Mouse (Mus musculus) neural tube, embryonic 12.5 days (tissue): ENCODE measurements around the gene Rsrc1. TPM values are rescaled to one million over a fixed set of nuclear protein-coding genes. Genes with fewer than 3 reads are reported as not detected.

Experiments used
- ATAC-seq: fragments of 200-750 bp; cut with Nextera tagmentation; 2 replicates; pipeline ENCODE4 v1.8.0; 2017; ENCODE audit warnings: low read depth, mild to moderate bottlenecking, moderate TSS enrichment, moderate library complexity; ENCODE audit not compliant: low FRiP score
- H3K27ac ChIP-seq: fragments of 300-500 bp; sonication (generic); 2 replicates; pipeline ENCODE4 v1.5.1; 2016
- H3K27me3 ChIP-seq: fragments of 300-500 bp; sonication (generic); replicated peaks from 2 replicates; pipeline ENCODE4 v1.6.1; 2016; ENCODE audit warnings: mild to moderate bottlenecking
- H3K36me3 ChIP-seq: fragments of 300-500 bp; sonication (generic); 2 replicates; pipeline ENCODE4 v1.6.1; 2016; ENCODE audit warnings: mild to moderate bottlenecking
- H3K4me1 ChIP-seq: fragments of 300-500 bp; sonication (generic); 2 replicates; pipeline ENCODE4 v1.6.1; 2016
- H3K4me2 ChIP-seq: fragments of 300-500 bp; sonication (generic); replicated peaks from 2 replicates; pipeline ENCODE4 v1.6.1; 2016; ENCODE audit warnings: mild to moderate bottlenecking
- H3K4me3 ChIP-seq: fragments of 300-500 bp; sonication (generic); 2 replicates; pipeline ENCODE4 v1.5.1; 2016
- H3K9ac ChIP-seq: fragments of 300-500 bp; sonication (generic); 2 replicates; pipeline ENCODE4 v1.6.1; 2016; ENCODE audit warnings: mild to moderate bottlenecking
- H3K9me3 ChIP-seq: fragments of 300-500 bp; sonication (generic); 2 replicates; pipeline ENCODE4 v1.6.1; 2016; ENCODE audit warnings: mild to moderate bottlenecking
- WGBS: fragments of 180-500 bp; shearing (Covaris S2); methylation state at CpG from one replicate; pipeline ENCODE4 v1.1.7; 2016; 5-methylcytosine and 5-hydroxymethylcytosine counted together
- polyA plus RNA-seq: library from polyadenylated mRNA; unstranded; fragments of >200 nt; fragmentation: Nextera tagmentation; extraction: Ambion mirVana; gene quantifications from 2 replicates; pipeline ENCODE4 v1.2.1, GENCODE M21; 2016

Rsrc1 gene
- polyA plus RNA-seq, 1 experiment from 2014 or later = 46.7 TPM

DNA sequence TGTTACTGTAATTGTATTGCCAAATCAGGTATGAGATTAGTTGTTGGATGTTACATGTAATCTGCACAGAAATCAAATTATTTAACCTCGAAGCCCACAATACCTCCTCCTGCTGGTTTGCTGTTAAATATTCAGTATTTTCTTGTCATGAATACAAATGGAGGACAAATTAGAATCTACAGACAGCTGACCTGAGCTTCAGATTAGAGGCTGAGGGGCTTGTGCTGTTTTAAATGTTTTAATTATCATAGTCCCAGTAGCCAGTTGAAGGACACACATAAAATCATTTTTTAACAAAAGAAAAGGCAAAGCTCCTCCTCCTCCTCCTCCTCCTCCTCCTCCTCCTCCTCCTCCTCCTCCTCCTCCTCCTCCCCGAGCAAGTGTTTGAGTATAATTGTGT is 327.5 kb downstream of the Rsrc1 start:
- no peak overlapping the region for H3K4me2 ChIP-seq
- no peaks in the 10 kb centered on the region for H3K36me3 ChIP-seq
- H3K27me3 ChIP-seq = no peaks in the 10 kb centered on the region
- no peak for ATAC-seq
- H3K4me1 ChIP-seq = no peaks in the 10 kb centered on the region
- H3K4me3 ChIP-seq = no peak overlapping the region
- H3K9me3 ChIP-seq = no peaks in the 10 kb centered on the region
- 44% methylated on average over 1 of the region's 2 CpGs for WGBS
- H3K9ac ChIP-seq = no peak overlapping the region
- no peak overlapping the region for H3K27ac ChIP-seq

DNA sequence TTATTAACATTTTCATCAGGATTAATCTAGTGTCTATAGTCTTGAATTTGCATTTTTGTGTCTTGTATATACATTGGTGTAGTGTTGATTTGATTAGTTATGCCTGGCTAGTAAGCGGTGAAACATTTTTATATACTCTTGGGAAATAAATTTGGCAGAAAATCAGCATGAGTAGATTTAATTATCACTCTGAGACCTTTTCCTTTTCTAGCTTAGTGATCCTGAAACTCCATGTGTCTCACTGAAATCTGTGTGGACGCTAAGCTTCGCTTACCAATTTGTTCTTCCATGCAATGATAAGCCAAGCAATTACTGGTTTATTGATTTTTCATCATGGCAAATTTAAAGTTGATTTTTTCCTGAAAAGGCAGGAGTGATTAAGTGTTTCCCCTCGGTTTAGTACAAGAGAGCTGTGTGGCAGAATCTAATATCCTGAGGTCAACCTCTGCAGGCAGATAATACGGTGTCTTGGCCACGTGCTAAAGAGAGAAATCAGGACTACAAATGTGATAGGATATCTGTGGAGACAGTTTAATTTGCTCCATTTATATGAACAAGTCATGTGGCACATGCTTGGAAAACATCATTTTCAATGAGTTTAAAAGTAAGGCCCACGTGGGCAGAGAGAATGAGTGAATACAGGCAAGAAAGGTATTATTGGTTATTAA is 328.6 kb downstream of the Rsrc1 start:
- Histone ChIP-seq H3K27ac (no peak overlapping the region), H3K4me1 (no peaks in the 10 kb centered on the region), H3K4me3 (no peak overlapping the region), H3K4me2 (no peak overlapping the region), H3K36me3 (no peaks in the 10 kb centered on the region), H3K27me3 (no peaks in the 10 kb centered on the region), H3K9me3 (no peaks in the 10 kb centered on the region), H3K9ac (no peak overlapping the region)
- ATAC-seq = peak; percentile 80; the same call in 1 of the 2 replicates
- 48% methylated on average over 7 of the region's 7 CpGs for WGBS

DNA sequence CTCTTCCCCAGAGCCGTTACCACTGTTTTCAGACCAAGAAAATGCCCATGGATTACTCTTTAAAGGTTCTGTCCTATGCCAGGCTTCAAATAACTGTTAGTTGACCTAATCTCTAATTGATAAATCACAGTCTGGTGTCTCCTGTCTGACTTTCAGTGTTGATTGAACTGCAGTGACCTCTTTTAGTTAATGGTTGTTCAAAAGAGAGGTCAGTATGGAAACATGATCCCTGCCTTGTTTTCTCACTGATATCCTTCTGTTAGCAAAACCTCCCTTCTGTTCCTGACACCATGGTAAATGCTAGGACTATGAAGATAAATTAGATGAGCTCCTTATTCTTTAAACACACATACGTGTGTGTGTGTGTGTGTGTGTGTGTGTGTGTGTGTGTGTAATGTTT is 330.2 kb downstream of the Rsrc1 start:
- Histone ChIP-seq H3K9ac (no peak overlapping the region), H3K9me3 (no peaks in the 10 kb centered on the region), H3K4me2 (no peak overlapping the region), H3K36me3 (no peaks in the 10 kb centered on the region), H3K4me3 (no peak overlapping the region), H3K27ac (no peak overlapping the region), H3K27me3 (no peaks in the 10 kb centered on the region), H3K4me1 (no peaks in the 10 kb centered on the region)
- 61% methylated on average over 2 of the region's 2 CpGs for WGBS
- ATAC-seq = no peak

DNA sequence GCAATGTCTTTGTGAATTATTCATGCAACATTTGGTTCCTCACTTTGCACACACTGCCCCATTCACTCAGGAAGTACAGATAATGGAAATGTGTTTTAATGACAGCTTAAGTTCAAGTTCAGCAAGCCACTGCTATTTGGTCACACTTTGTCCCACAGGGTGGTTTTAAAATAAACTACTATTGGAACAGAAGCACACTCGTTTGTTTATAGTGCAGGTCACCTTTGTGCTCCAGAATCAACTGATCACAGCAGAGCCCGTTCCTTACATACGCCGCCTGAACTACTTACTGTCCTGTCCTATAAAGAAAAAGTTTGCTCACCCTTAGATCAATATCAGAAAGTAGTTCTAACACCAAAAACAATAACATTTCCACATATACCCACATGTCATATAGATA is 341.2 kb downstream of the Rsrc1 start:
- H3K4me2 ChIP-seq = no peak overlapping the region
- H3K9ac ChIP-seq = no peak overlapping the region
- H3K36me3 ChIP-seq = no peaks in the 10 kb centered on the region
- no peak overlapping the region for H3K4me3 ChIP-seq
- no peak for ATAC-seq
- H3K27me3 ChIP-seq = no peaks in the 10 kb centered on the region
- no peak overlapping the region for H3K27ac ChIP-seq
- H3K9me3 ChIP-seq = no peaks in the 10 kb centered on the region
- no peaks in the 10 kb centered on the region for H3K4me1 ChIP-seq
- 75% methylated on average over 4 of the region's 4 CpGs for WGBS

DNA sequence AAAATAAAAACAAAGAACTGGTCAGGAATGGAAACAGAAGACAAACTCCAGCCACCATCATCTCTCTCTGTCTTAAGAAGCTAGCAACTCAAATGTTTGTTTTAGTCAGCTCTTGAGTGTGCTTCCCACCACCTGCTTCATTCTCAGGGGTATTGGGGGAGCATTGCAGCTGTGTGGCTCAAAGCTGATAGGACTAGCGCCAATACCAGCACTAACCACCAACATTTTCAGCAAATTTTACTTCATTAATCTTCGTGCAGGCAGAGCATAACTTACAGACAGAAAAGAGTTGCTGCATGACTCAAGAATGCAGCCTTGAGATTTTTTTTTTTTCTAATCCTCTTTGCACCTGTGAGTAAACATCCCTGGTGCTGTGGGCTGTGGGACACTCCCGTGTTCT is 358.4 kb downstream of the Rsrc1 start:
- ATAC-seq = no peak
- Histone ChIP-seq H3K9ac (no peak overlapping the region), H3K36me3 (no peaks in the 10 kb centered on the region), H3K4me3 (no peak overlapping the region), H3K9me3 (no peaks in the 10 kb centered on the region), H3K27me3 (no peaks in the 10 kb centered on the region), H3K4me1 (no peaks in the 10 kb centered on the region), H3K4me2 (no peak overlapping the region), H3K27ac (no peak overlapping the region)
- WGBS = 70% methylated on average over 3 of the region's 3 CpGs

DNA sequence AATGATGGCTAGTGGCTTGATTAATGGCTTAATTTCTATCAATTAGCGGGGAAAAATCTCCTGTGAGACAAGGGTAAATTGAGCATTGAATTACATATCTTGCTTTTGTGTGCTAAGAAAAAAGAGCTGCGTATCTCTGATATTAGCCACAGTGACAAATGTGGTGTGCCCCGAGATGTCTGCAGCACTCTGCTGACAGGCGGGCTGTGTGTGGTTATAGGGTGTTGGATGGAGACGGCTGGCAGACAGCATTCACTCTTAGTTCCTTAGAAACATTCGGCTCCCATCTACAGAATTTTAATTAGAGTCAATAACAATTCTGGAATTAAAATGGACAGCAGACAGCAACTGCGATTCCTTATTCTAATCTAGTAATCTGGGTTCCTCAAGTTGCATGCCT is 359.7 kb downstream of the Rsrc1 start:
- Histone ChIP-seq H3K27me3 (no peaks in the 10 kb centered on the region), H3K4me1 (no peaks in the 10 kb centered on the region)
- no peak for ATAC-seq

DNA sequence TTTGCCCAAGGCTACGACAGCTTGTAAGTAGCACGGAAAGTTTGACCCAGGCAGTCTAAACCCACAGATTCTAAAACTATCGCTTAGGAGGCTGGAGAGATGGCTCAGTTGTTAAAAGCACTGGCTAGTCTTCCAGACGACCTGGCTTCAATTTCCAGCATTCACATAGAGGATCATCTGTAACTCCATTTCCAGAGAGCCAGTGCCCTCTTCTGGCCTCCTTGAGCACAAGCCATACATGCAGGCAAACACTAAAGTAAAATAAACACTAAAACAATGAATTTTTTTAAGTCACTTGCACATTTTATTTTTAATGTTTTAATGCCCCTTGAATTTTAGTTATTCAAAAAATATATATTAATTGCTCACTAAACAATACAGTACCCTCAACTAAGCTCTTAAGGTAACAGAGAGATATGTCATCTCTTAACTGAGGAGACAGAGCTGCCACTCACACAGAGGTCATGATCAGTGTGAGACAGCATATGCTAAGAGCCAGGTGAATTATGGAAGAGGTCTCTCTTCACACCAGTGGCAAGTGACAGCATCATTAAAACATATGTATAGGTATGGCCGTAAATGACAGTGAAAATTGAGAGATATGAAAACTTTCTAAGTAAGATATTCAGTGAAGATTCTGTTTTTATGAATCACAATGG is 361.9 kb downstream of the Rsrc1 start:
- ATAC-seq = no peak
- Histone ChIP-seq H3K4me1 (no peaks in the 10 kb centered on the region), H3K4me3 (no peak overlapping the region), H3K9ac (no peak overlapping the region), H3K9me3 (no peaks in the 10 kb centered on the region), H3K27me3 (no peaks in the 10 kb centered on the region), H3K27ac (no peak overlapping the region), H3K36me3 (no peaks in the 10 kb centered on the region), H3K4me2 (no peak overlapping the region)
- WGBS = 56% methylated on average over 5 of the region's 5 CpGs

More for the DNA sequence above, 359.7 kb downstream of the Rsrc1 start:
- no peak overlapping the region for H3K9ac ChIP-seq
- H3K9me3 ChIP-seq = no peaks in the 10 kb centered on the region
- H3K36me3 ChIP-seq = no peaks in the 10 kb centered on the region
- H3K27ac ChIP-seq = no peak overlapping the region
- H3K4me3 ChIP-seq = no peak overlapping the region
- WGBS = 64% methylated on average over 7 of the region's 7 CpGs
- no peak overlapping the region for H3K4me2 ChIP-seq

DNA sequence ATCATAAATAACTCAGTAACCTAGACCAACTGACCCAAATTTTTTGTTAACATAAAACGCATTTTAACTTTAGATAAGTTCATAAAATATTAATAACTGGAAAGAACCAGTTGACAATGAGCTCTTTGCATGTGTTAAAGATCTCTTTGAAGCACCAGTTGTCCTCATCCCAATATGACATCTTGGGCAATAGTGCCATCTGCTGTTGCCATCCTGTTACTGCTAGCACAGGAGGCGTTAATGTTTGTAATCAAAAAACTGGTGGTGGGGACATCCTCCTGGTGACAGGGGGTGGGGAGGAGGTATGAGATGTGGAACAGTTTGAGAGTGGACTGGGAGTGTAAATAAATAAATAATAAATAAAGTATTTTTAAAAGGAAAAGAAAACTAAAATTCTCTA is 363.4 kb downstream of the Rsrc1 start:
- no peaks in the 10 kb centered on the region for H3K36me3 ChIP-seq
- H3K27ac ChIP-seq = no peak overlapping the region
- peak; percentile 27; the same call in 1 of the 2 replicates for ATAC-seq
- H3K4me1 ChIP-seq = no peaks in the 10 kb centered on the region
- no peak overlapping the region for H3K9ac ChIP-seq
- no peak overlapping the region for H3K4me2 ChIP-seq
- H3K27me3 ChIP-seq = no peaks in the 10 kb centered on the region
- no peak overlapping the region for H3K4me3 ChIP-seq
- 7% methylated on average over 2 of the region's 2 CpGs for WGBS
- H3K9me3 ChIP-seq = no peaks in the 10 kb centered on the region

DNA sequence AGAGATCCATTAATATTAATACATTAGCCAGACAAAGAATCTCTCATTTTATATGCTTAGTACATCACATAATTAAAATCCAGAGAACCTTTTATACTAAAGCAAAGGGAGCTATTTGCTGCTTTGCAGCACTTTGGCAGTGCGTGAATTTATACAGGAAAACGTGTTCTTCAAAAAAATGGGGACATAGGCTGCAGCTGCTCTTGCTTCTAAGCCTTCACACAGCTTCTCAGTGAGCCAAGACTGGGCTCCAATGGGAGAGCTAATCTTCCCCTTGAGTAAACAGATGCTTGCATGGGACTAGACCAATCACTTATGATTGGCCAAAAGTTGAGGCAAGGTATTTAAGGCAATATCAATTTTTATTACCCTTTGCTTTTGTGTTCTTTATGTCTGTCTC is 365.5 kb downstream of the Rsrc1 start:
- 67% methylated on average over 2 of the region's 2 CpGs for WGBS
- Histone ChIP-seq H3K4me2 (no peak overlapping the region), H3K9ac (no peak overlapping the region), H3K9me3 (no peaks in the 10 kb centered on the region), H3K27ac (no peak overlapping the region), H3K36me3 (no peaks in the 10 kb centered on the region), H3K27me3 (no peaks in the 10 kb centered on the region), H3K4me1 (no peaks in the 10 kb centered on the region), H3K4me3 (no peak overlapping the region)
- ATAC-seq = no peak

DNA sequence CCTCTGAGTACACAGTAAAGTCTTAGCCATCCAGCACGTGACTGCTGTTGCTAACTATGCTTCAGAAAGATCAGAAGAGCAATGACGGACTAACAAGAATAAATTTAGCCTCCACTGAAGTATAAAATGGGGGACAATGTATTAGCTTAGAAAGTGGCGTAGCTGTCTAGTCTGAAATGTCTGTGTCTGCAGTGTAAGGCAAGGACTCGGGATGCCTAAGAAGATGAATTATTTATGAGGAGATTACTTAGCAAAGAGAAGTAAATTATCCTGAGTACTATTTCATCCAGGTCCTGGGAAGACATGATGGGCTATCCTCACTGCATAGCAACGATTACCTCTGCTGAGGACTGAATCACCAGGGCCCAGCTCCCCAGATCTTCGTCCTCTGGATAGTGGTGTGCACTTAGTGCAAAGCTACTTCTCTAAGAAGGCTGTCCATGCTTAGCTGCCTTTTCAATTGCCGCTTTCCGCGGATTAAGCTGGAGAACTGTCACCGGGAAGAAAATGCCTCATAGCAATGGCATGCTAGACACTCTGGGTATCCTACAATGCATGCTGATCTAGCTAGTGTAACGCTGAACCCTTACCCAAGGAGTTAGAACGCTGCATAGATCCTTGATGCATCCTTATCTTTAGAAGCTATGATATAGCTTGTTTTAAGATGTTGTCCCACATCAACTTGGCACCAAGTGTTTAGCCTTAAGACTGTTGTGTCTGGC is 370.4 kb downstream of the Rsrc1 start:
- Histone ChIP-seq H3K4me2 (no peak overlapping the region), H3K27ac (no peak overlapping the region), H3K9me3 (no peaks in the 10 kb centered on the region), H3K36me3 (no peaks in the 10 kb centered on the region), H3K4me1 (no peaks in the 10 kb centered on the region), H3K4me3 (no peak overlapping the region), H3K9ac (no peak overlapping the region), H3K27me3 (no peaks in the 10 kb centered on the region)
- peak; percentile 53 for ATAC-seq
- WGBS = 65% methylated on average over 12 of the region's 12 CpGs

DNA sequence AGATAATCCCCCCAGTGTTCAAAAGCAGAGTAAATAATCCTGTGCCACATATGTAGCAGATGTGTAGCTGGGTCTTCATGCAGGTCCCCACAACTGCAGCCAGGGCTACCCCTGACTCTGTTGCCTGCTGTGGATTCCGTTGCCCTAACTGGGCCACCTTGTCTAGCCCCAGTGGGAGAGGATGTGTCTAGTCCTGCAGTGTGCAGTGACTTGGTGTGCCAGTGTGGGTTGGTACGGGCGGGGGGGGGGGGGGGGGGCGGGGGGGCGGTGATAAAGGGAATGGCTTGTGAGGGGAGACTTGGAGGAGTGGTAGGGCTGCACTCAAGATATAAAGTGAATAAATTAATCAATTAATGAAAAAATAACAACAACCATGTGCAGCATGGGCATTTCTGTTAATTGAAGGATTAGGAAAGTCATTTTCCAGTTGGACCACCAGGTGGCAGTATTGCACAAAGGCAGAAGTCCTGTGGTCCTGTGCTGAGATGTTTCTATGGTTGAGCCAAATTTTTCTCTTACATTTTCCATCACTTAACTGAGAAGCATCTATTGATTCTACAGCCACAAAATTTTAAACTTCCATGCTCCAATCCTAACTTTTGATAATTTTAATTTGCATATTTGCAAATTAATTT is 371.1 kb downstream of the Rsrc1 start:
- Histone ChIP-seq H3K4me1 (no peaks in the 10 kb centered on the region), H3K36me3 (no peaks in the 10 kb centered on the region), H3K4me3 (no peak overlapping the region), H3K9me3 (no peaks in the 10 kb centered on the region), H3K4me2 (no peak overlapping the region), H3K27me3 (no peaks in the 10 kb centered on the region), H3K27ac (no peak overlapping the region), H3K9ac (no peak overlapping the region)
- 43% methylated on average over 5 of the region's 5 CpGs for WGBS
- peak; percentile 67 for ATAC-seq

DNA sequence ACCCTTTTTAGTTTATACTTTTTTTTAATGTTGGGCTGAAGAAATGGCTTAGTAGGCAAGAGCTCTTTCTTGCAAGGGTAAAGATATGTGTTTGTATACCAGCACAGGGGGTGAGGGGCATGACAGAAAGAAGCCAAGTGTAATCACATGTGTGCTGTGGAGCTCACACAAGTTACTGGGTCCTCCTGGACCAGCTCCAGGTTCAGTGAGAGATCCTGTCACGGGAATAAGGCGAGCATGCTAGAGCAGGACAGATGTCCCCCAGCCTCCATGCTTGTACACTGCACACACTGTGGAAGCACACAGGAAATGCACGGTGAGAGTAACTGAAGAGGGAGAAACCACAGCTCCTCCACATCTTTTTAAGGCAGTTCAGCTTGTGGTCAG is 371.6 kb downstream of the Rsrc1 start:
- Histone ChIP-seq H3K4me2 (no peak overlapping the region), H3K27me3 (no peaks in the 10 kb centered on the region), H3K4me1 (no peaks in the 10 kb centered on the region), H3K36me3 (no peaks in the 10 kb centered on the region), H3K27ac (no peak overlapping the region), H3K9me3 (no peaks in the 10 kb centered on the region), H3K9ac (no peak overlapping the region), H3K4me3 (no peak overlapping the region)
- ATAC-seq = peak; percentile 14; the same call in 1 of the 2 replicates
- WGBS = 96% methylated on average over 3 of the region's 3 CpGs
